Mouse (Mus musculus): Measurements from ENCODE around the gene Ppp1r1b. TPM values are rescaled to one million over a fixed set of nuclear protein-coding genes. Genes with fewer than 3 reads are reported as not detected.

Ppp1r1b gene
- polyA plus RNA-seq, 1 experiment from 2014 or later: 1.2 TPM

DNA sequence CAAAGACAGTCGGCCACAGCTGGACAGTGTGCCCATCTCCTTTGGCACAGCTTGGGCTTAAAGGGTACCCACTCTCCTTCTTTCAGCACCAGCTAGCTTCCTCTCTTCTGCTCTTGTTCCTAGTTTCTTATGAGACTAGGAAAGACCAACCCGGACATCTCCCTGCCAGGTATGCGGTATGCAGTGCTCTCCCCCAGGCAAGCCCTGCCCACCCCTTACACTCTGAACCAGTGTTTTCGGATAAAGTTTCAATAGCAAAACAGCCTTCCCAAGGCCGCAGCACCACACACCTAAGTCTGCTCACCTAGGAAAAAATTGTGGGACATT is 26.6 kb upstream of the Ppp1r1b start:
- Histone ChIP-seq H3K9me3 (no peaks in the 10 kb centered on the region), H3K4me2 (0 out of 2 replicates have a peak overlapping the region, but pooled peaks have one; percentile 47), H3K4me1 (peaks cover 34% of the 10 kb centered on the region), H3K4me3 (no peak overlapping the region), H3K36me3 (no peaks in the 10 kb centered on the region), H3K27ac (no peak overlapping the region), H3K9ac (no peak overlapping the region), H3K27me3 (peaks cover 100% of the 10 kb centered on the region)
- 2% methylated on average over 5 of the region's 5 CpGs for WGBS
- no peak for ATAC-seq (ENCODE audit: insufficient number of reproducible peaks, insufficient read depth, low FRiP score, low TSS enrichment, low read depth)

DNA sequence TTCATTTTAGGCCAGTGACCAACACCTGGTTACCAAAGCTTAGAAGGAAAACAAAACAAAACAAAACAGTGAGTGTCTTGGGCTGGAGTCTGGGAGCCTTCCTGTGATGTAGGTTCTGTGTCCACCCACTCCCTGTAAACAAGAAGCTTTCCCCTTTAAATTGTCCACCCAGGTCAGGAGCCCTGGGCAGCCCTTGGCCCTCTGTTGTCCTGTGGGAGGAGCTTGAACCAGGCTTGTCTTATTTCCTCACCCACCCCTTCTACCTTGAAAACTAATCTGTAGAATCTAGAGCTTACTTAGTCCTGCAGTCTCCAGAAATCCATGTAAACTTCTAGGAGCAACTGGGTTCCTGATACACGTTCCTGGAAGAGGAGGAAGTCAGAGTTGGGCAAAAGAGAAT is 26.0 kb upstream of the Ppp1r1b start:
- no peak overlapping the region for H3K4me3 ChIP-seq
- peaks cover 100% of the 10 kb centered on the region for H3K27me3 ChIP-seq
- H3K9me3 ChIP-seq: no peaks in the 10 kb centered on the region
- H3K4me2 ChIP-seq: no peak overlapping the region
- no peak overlapping the region for H3K9ac ChIP-seq
- no peaks in the 10 kb centered on the region for H3K36me3 ChIP-seq
- no peak for ATAC-seq (ENCODE audit: insufficient number of reproducible peaks, insufficient read depth, low FRiP score, low TSS enrichment, low read depth)
- H3K27ac ChIP-seq: no peak overlapping the region
- peaks cover 38% of the 10 kb centered on the region for H3K4me1 ChIP-seq
- WGBS: 0% methylated on average over 1 of the region's 1 CpGs

DNA sequence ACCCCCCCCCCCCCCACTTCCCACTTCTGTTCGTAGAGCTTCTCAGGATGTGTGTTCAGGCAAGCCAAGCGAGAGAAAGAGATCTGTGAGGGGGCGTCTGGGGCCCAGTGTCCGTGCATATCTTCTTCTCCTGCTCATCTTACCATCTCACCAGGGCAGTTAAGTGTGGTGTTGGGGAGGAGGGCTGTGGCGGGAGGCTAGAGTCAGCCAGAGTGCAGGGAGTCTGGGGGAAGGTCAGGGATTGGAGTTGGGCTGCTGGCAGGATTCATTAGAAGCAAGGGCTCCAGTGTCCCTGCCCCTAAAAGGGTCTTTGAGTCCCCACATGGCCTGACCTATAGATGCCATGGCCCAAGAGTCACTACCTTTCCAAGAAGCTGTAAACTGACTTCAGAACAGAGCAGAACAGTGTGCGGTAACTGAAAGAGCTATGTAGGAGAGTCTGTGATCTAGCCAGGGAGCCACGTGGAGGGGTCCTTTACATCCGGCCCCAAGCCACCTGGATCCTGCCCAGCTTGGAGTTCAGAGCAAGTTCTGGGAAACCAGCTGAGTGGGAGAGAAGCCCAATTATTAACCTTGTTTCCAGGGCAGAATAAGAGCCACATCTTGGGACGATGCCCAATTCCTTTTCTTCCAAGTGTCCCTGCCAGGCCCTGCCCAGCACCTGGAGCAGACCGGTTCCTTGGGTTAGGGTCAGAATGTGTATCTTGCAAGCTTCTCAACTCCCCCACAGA is 24.9 kb upstream of the Ppp1r1b start:
- ATAC-seq (ENCODE audit: insufficient number of reproducible peaks, insufficient read depth, low FRiP score, low TSS enrichment, low read depth): no peak
- Histone ChIP-seq H3K4me3 (no peak overlapping the region), H3K27ac (no peak overlapping the region), H3K4me2 (no peak overlapping the region), H3K36me3 (no peaks in the 10 kb centered on the region), H3K4me1 (peaks cover 46% of the 10 kb centered on the region), H3K9me3 (no peaks in the 10 kb centered on the region), H3K9ac (no peak overlapping the region), H3K27me3 (peaks cover 100% of the 10 kb centered on the region)
- 3% methylated on average over 10 of the region's 10 CpGs for WGBS

DNA sequence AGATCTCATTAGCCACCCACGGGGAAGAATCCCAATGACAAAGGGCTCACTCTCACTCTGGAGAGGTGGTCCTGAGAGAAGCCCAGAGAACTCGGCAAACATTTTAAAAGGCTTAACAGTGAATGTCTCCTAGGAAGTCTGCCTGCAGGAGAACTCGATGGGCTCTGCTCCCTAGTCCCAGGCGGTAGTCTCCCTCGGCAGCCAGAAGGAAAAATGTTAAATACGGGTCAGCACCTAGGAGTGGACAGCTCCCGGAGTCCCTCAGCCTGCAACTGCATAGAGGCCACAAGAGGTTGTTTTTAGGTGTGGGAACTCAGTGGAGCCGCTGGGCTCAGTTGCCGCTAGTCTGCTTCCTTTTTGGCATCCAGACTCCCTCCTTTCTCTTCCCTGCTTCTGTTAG is 24.3 kb upstream of the Ppp1r1b start:
- H3K9ac ChIP-seq: no peak overlapping the region
- no peaks in the 10 kb centered on the region for H3K9me3 ChIP-seq
- no peak overlapping the region for H3K4me2 ChIP-seq
- H3K4me3 ChIP-seq: no peak overlapping the region
- ATAC-seq (ENCODE audit: insufficient number of reproducible peaks, insufficient read depth, low FRiP score, low TSS enrichment, low read depth): no peak
- peaks cover 46% of the 10 kb centered on the region for H3K4me1 ChIP-seq
- under 1% methylated on average over 9 of the region's 9 CpGs for WGBS
- peaks cover 100% of the 10 kb centered on the region for H3K27me3 ChIP-seq
- no peak overlapping the region for H3K27ac ChIP-seq
- no peaks in the 10 kb centered on the region for H3K36me3 ChIP-seq

DNA sequence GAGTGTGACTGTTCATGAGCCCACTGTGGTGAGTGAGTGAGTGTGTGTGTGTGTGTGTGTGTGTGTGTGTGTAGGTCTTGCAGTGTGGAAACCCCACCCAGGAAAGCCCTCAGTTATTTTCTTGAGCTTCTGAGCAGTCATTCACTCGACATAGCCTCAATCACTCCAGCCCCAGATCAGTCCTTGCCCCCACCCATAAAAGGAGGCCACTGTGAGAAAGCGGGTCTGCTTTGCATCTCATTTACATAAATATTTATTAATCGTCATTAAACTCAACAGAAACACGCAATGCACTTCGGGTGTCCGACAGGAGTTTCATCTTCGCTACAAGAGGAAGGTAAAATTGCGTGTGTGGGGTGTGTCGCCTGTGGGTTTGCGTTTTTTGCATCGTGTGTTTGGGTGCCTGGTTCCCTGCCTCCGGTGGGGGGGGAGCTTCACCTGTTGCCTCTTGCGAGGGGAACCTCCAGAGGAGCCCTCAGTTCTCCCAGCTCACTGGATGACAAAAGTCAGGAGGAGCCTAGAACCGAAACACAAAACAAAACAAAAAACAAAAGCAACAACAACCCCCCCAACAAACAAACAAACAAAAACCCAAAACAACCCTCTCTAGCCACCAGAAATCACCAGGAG is 22.9 kb upstream of the Ppp1r1b start:
- Histone ChIP-seq H3K4me1 (peaks cover 38% of the 10 kb centered on the region), H3K9me3 (no peaks in the 10 kb centered on the region), H3K36me3 (no peaks in the 10 kb centered on the region), H3K27me3 (peaks cover 100% of the 10 kb centered on the region), H3K27ac (no peak overlapping the region), H3K4me2 (no peak overlapping the region), H3K9ac (no peak overlapping the region), H3K4me3 (no peak overlapping the region)
- no peak for ATAC-seq (ENCODE audit: insufficient number of reproducible peaks, insufficient read depth, low FRiP score, low TSS enrichment, low read depth)
- 4% methylated on average over 14 of the region's 14 CpGs for WGBS

DNA sequence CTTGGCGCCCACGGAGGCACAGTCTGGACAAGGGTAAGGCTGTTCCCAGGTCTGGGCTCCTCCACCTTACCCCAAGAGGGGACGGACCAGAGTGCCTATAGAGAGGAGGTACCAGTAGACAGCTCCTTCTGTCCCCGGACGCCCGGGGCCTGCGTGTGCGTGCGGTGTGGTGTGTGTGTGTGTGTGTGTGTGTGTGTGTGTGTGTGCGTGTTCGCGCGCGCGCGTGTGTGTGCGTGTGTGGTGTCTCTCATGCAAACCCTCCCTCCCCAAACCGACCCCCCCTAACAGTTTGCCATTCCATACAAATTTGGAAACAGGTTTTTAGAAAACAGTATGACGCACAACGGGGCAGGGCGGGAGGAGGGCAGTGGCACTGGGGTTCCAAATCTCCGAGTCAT is 22.4 kb upstream of the Ppp1r1b start:
- no peak for ATAC-seq (ENCODE audit: insufficient number of reproducible peaks, insufficient read depth, low FRiP score, low TSS enrichment, low read depth)

DNA sequence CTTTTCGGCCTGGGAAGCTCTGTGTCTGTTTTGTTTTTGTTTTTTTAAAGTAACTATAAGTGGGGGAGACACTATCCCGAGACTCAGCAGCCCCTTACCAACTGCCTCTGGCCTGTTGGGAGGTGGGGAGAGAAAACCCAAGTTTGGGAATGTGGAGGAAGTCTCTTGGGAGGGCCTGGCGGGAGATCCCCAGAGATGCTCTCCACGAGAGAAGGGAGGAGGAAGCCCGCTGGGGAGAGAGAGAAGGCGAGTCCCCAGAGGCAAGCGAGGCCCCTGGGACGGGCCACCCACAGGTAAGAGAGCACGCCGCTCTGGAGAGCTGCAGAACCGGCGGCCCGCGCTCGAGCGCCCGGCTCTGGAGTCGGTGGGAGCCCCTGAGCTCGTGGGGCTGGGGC is 21.5 kb upstream of the Ppp1r1b start:
- Histone ChIP-seq H3K27ac (no peak overlapping the region), H3K27me3 (peaks cover 100% of the 10 kb centered on the region), H3K4me2 (peak overlapping the region; percentile 47; the same call in 1 of the 2 replicates), H3K36me3 (no peaks in the 10 kb centered on the region), H3K9ac (no peak overlapping the region), H3K9me3 (no peaks in the 10 kb centered on the region), H3K4me3 (peak overlapping the region; percentile 30), H3K4me1 (peaks cover 24% of the 10 kb centered on the region)
- 1% methylated on average over 19 of the region's 19 CpGs for WGBS
- no peak for ATAC-seq (ENCODE audit: insufficient number of reproducible peaks, insufficient read depth, low FRiP score, low TSS enrichment, low read depth)

More for the DNA sequence above, 22.4 kb upstream of the Ppp1r1b start:
- no peaks in the 10 kb centered on the region for H3K9me3 ChIP-seq
- H3K9ac ChIP-seq: no peak overlapping the region
- peaks cover 32% of the 10 kb centered on the region for H3K4me1 ChIP-seq
- WGBS: 3% methylated on average over 12 of the region's 22 CpGs
- H3K27ac ChIP-seq: no peak overlapping the region
- no peak overlapping the region for H3K4me2 ChIP-seq
- H3K36me3 ChIP-seq: no peaks in the 10 kb centered on the region
- peaks cover 100% of the 10 kb centered on the region for H3K27me3 ChIP-seq
- H3K4me3 ChIP-seq: no peak overlapping the region

DNA sequence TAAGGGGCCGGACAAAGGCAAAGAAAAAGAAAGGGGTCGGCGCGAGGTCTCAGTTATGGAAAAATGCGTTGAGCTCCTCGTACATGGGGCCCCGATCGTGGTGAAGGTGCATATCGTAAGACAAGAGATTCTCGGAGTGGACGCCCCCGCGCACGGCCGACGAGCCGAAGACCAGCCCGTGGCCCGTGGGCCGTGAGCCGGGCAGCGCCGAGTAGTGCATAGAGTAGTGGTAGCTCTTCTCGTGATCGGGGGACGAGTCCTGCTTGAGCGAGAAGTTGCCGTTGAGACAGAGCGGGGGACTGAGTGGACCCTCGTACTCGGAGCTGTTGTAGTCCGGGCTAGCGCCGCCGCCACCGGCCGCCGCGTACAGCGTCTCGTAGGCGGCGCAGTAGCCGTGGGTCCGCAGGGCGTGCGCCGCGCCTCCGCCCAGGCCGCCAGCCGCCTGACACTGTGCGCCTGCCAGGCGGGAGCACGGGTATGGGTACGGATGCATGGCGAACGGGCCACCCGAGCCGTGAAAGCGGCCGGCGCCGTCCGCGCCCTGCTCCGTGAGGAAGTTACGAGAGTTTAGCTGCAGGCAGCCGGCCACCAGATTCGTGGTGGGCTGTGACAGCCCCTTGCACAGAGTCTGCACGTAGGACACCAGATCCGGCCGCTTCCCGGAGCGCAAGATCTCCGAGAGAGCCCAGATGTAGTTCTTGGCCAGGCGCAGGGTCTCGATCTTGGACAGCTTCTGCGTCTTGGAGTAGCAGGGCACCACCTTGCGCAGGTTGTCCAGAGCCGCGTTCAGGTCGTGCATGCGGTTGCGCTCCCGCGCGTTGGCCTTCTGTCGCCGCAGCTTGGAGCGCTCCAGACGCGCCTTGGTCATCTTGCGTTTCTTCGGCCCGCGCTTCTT is 20.8 kb upstream of the Ppp1r1b start:
- Histone ChIP-seq H3K4me3 (peak overlapping the region; percentile 30), H3K9me3 (no peaks in the 10 kb centered on the region), H3K4me2 (peak overlapping the region; percentile 47), H3K27me3 (peaks cover 100% of the 10 kb centered on the region), H3K36me3 (no peaks in the 10 kb centered on the region), H3K9ac (no peak overlapping the region), H3K4me1 (peaks cover 24% of the 10 kb centered on the region), H3K27ac (no peak overlapping the region)
- under 1% methylated on average over 97 of the region's 97 CpGs for WGBS
- no peak for ATAC-seq (ENCODE audit: insufficient number of reproducible peaks, insufficient read depth, low FRiP score, low TSS enrichment, low read depth)

DNA sequence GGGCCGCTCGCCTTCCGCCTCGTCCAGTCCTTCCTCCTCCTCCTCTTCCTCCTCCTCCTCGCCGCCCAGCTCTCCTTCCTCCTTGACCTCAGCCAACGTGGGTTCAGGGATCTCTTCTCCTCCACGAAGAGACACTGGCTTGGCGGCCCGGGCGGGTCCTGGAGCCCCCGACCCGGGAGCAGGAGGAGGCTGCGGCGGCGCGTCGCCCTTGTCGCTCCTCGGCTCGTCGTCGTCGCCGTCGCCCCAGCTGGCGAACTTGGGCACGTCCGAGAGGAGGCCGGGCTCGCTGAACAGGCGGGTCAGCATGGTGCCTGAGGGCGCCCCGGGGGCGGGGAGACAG is 20.2 kb upstream of the Ppp1r1b start:
- under 1% methylated on average over 35 of the region's 35 CpGs for WGBS
- ATAC-seq (ENCODE audit: insufficient number of reproducible peaks, insufficient read depth, low FRiP score, low TSS enrichment, low read depth): no peak
- Histone ChIP-seq H3K9me3 (no peaks in the 10 kb centered on the region), H3K36me3 (no peaks in the 10 kb centered on the region), H3K27ac (no peak overlapping the region), H3K4me1 (peaks cover 24% of the 10 kb centered on the region), H3K4me2 (peak overlapping the region; percentile 47), H3K9ac (no peak overlapping the region), H3K4me3 (peak overlapping the region; percentile 30), H3K27me3 (peaks cover 100% of the 10 kb centered on the region)

DNA sequence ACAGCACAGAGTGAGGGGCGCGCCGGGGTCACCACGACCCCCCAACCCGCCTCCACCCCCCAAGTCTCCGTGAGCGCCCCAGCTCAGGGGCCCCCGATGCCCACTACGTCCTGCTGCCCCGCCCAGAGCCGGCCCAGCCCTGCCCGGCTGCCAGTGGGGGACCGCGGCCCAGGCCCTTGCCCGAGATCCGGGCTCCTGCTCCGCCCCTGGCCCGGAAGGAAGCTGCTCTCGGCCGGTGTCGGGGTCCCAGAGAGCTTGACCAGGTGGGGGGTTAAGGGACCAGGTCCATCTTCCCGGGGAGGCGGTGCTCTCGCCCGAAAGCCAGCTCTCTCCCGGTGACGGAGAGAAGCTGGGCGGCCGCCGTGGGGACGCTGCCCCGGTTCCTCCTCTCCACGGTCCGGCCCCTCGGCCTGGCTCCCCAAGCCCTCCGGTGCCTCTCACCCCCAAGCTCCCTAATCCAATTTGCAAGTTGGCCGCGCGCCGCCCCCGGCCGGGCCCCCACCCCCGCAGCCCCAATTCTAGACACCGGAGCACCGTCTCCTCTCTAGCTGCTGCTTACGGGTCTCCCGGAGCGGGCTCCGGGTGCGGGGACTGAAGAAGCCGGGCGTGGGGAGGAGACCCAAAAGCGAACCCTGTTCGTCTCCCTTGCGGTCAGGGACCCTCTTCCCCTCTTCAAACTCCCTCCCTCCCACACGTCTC is 19.7 kb upstream of the Ppp1r1b start:
- Histone ChIP-seq H3K27me3 (peaks cover 100% of the 10 kb centered on the region), H3K27ac (no peak overlapping the region), H3K4me3 (peak overlapping the region; percentile 30), H3K36me3 (no peaks in the 10 kb centered on the region), H3K4me2 (peak overlapping the region; percentile 47), H3K4me1 (peaks cover 24% of the 10 kb centered on the region), H3K9ac (peak overlapping the region; percentile 40; the same call in 1 of the 2 replicates), H3K9me3 (no peaks in the 10 kb centered on the region)
- ATAC-seq (ENCODE audit: insufficient number of reproducible peaks, insufficient read depth, low FRiP score, low TSS enrichment, low read depth): no peak
- 1% methylated on average over 56 of the region's 56 CpGs for WGBS
